Mouse (Mus musculus) hematopoietic stem cell, adult 5-6 weeks (primary cell): Measurements from ENCODE around the gene Wdpcp. TPM values are rescaled to one million over a fixed set of nuclear protein-coding genes. Genes with fewer than 3 reads are reported as not detected.

Source experiments
- ATAC-seq, 2 experiments: fragments of 125-278 bp in 1 of 2; replicated peaks in 1 of 2; 2 replicates each; pipeline ENCODE4 v1.8.0; 2016 to 2017; ENCODE audit warnings: inconsistent platforms in 2 of 2, mild to moderate bottlenecking in 2 of 2, moderate number of reproducible peaks in 2 of 2, low read depth in 1 of 2, moderate TSS enrichment in 1 of 2; ENCODE audit not compliant: low FRiP score in 2 of 2, poor library complexity in 2 of 2, severe bottlenecking in 2 of 2, insufficient read depth in 1 of 2, low TSS enrichment in 1 of 2
- total RNA-seq: library from RNA; stranded (forward); fragments of 172-1452, 232-1000 nt; gene quantifications from 2 replicates; pipeline ENCODE4 v1.2.3, GENCODE M21; 2017

Wdpcp gene
- total RNA-seq, 1 experiment from 2014 or later = 12.5 TPM

- ATAC-seq = no peak
Observed at GRCm38 (mm10) chr11:21871728-21872127, 299.7 kb downstream of the Wdpcp start.

- no peak for ATAC-seq
Observed at GRCm38 (mm10) chr11:21875077-21875476, 303.0 kb downstream of the Wdpcp start.

- ATAC-seq = no peak
Observed at GRCm38 (mm10) chr11:21894696-21895095, 322.7 kb downstream of the Wdpcp start.

GRCm38 (mm10) chr11:21922531-21922930 lies 350.5 kb downstream of the Wdpcp start:
- no peak for ATAC-seq

Other genes starting within 250 kb of the Wdpcp start
- 52.4 and 67.0 TPM in 2 replicates for gene Ugp2, start 201.0 kb upstream of the Wdpcp start, total RNA-seq
- gene Mdh1, start 132 bp downstream of the Wdpcp start, total RNA-seq = 99.2 and 183 TPM in 2 replicates